Mouse (Mus musculus) MEL (cell line): ENCODE data around the gene Slc16a13. TPM values are rescaled to one million over a fixed set of nuclear protein-coding genes. Genes with fewer than 3 reads are reported as not detected.

ENCODE experiments used
- DNase-seq: peaks from one replicate; pipeline ENCODE4 v3.0.0; 2011; ENCODE audit warnings: low read depth, low spot score
- H3K27ac ChIP-seq: 2 replicates; pipeline ENCODE4 v1.5.1; 2012; ENCODE audit warnings: low read depth, mild to moderate bottlenecking, control low read depth, low read length, moderate library complexity; ENCODE audit not compliant: control insufficient read depth
- H3K27me3 ChIP-seq, 2 experiments: fragments of 150-350 bp in 1 of 2; sonication (generic) in 1 of 2; 2 replicates each; pipeline ENCODE4 v1.6.1; 2012; ENCODE audit warnings: low read length in 2 of 2, mild to moderate bottlenecking in 2 of 2, improper control_type of control experiment in 1 of 2, moderate library complexity in 1 of 2; ENCODE audit not compliant: insufficient read depth in 2 of 2, control insufficient read depth in 1 of 2
- H3K36me3 ChIP-seq, 2 experiments: 2 replicates each; pipeline ENCODE4 v1.6.1; 2012 to 2014; ENCODE audit warnings: low read length in 2 of 2, improper control_type of control experiment in 1 of 2, inconsistent platforms in 1 of 2, mild to moderate bottlenecking in 1 of 2; ENCODE audit not compliant: insufficient read depth in 2 of 2, control insufficient read depth in 1 of 2
- H3K4me1 ChIP-seq, 2 experiments: fragments of 150-350 bp in 1 of 2; sonication (generic) in 1 of 2; 2 replicates each; pipeline ENCODE4 v1.6.1; 2012; ENCODE audit warnings: low read length in 2 of 2, improper control_type of control experiment in 1 of 2, mild to moderate bottlenecking in 1 of 2; ENCODE audit not compliant: insufficient read depth in 2 of 2, control insufficient read depth in 1 of 2
- H3K4me3 ChIP-seq, 2 experiments: fragments of 150-350 bp in 1 of 2; sonication (generic) in 1 of 2; 2 replicates each; pipeline ENCODE4 v1.5.1; 2012; ENCODE audit warnings: low read depth in 2 of 2, low read length in 2 of 2, mild to moderate bottlenecking in 2 of 2, moderate library complexity in 2 of 2, control low read depth in 1 of 2, improper control_type of control experiment in 1 of 2; ENCODE audit not compliant: control insufficient read depth in 1 of 2, insufficient read depth in 1 of 2
- H3K79me2 ChIP-seq: 2 replicates; pipeline ENCODE4 v1.6.1; 2012; ENCODE audit warnings: mild to moderate bottlenecking, low read length, moderate library complexity; ENCODE audit not compliant: control insufficient read depth, poor library complexity, insufficient read depth
- H3K9ac ChIP-seq: 2 replicates; pipeline ENCODE4 v1.6.1; 2012; ENCODE audit warnings: low read depth, mild to moderate bottlenecking, control low read depth, low read length, moderate library complexity; ENCODE audit not compliant: control insufficient read depth, poor library complexity, severe bottlenecking
- H3K9me3 ChIP-seq: fragments of 150-350 bp; sonication (generic); replicated peaks from 2 replicates; pipeline ENCODE4 v1.6.1; 2012; ENCODE audit warnings: mild to moderate bottlenecking, low read length, improper control_type of control experiment, moderate library complexity; ENCODE audit not compliant: insufficient read depth
- CHD1 ChIP-seq: IDR thresholded peaks from 2 replicates; pipeline ENCODE4 v1.6.1; 2012; ENCODE audit warnings: low read depth, mild to moderate bottlenecking, inconsistent platforms, low read length, improper control_type of control experiment
- CHD2 ChIP-seq: IDR thresholded peaks from 2 replicates; pipeline ENCODE4 v1.6.1; 2011; ENCODE audit warnings: low read length, improper control_type of control experiment
- E2F4 ChIP-seq: IDR thresholded peaks from 2 replicates; pipeline ENCODE4 v1.6.1; 2011; ENCODE audit warnings: low read depth, low read length, improper control_type of control experiment, borderline replicate concordance
- ELF1 ChIP-seq: IDR thresholded peaks from 2 replicates; pipeline ENCODE4 v1.6.1; 2014; ENCODE audit warnings: low read depth, mild to moderate bottlenecking, inconsistent platforms, low read length, improper control_type of control experiment, moderate library complexity
- GABPA ChIP-seq: IDR thresholded peaks from 2 replicates; pipeline ENCODE4 v1.6.1; 2012; ENCODE audit warnings: low read depth, mild to moderate bottlenecking, inconsistent platforms, low read length, improper control_type of control experiment, moderate library complexity
- JUND ChIP-seq: IDR thresholded peaks from 2 replicates; pipeline ENCODE4 v1.6.1; 2011; ENCODE audit warnings: low read depth, mild to moderate bottlenecking, improper control_type of control experiment, low read length
- MEF2A ChIP-seq: IDR thresholded peaks from 2 replicates; pipeline ENCODE4 v1.6.1; 2014; ENCODE audit warnings: low read depth, mild to moderate bottlenecking, inconsistent platforms, low read length, improper control_type of control experiment; ENCODE audit not compliant: poor library complexity, insufficient replicate concordance, severe bottlenecking; ENCODE audit errors: extremely low read depth
- POLR2AphosphoS2 ChIP-seq: IDR thresholded peaks from 2 replicates; pipeline ENCODE4 v1.6.1; 2011; ENCODE audit warnings: low read length, improper control_type of control experiment
- RCOR1 ChIP-seq: IDR thresholded peaks from 2 replicates; pipeline ENCODE4 v1.6.1; 2012; ENCODE audit warnings: low read depth, mild to moderate bottlenecking, inconsistent platforms, low read length, improper control_type of control experiment
- SIN3A ChIP-seq: IDR thresholded peaks from 2 replicates; pipeline ENCODE4 v1.6.1; 2012; ENCODE audit warnings: low read length, improper control_type of control experiment, inconsistent platforms
- SMC3 ChIP-seq: IDR thresholded peaks from 2 replicates; pipeline ENCODE4 v1.6.1; 2011; ENCODE audit warnings: low read depth, low read length, improper control_type of control experiment
- TAL1 ChIP-seq: IDR thresholded peaks from 2 replicates; pipeline ENCODE4 v1.6.1; 2012; ENCODE audit warnings: mild to moderate bottlenecking, inconsistent platforms, low read length, moderate library complexity, mixed read lengths
- TCF12 ChIP-seq: IDR thresholded peaks from 2 replicates; pipeline ENCODE4 v1.6.1; 2014; ENCODE audit warnings: low read depth, mild to moderate bottlenecking, inconsistent platforms, low read length, improper control_type of control experiment, moderate library complexity
- ZC3H11A ChIP-seq: IDR thresholded peaks from 2 replicates; pipeline ENCODE4 v1.6.1; 2012; ENCODE audit warnings: low read depth, mild to moderate bottlenecking, inconsistent platforms, low read length, improper control_type of control experiment
- ZKSCAN1 ChIP-seq: IDR thresholded peaks from 2 replicates; pipeline ENCODE4 v1.6.1; 2012; ENCODE audit warnings: low read depth, mild to moderate bottlenecking, inconsistent platforms, low read length, improper control_type of control experiment, moderate library complexity
- ZMIZ1 ChIP-seq: IDR thresholded peaks from 2 replicates; pipeline ENCODE4 v1.6.1; 2012; ENCODE audit warnings: low read depth, mild to moderate bottlenecking, inconsistent platforms, low read length, improper control_type of control experiment, moderate library complexity
- ZNF384 ChIP-seq: IDR thresholded peaks from 2 replicates; pipeline ENCODE4 v1.6.1; 2012; ENCODE audit warnings: low read depth, mild to moderate bottlenecking, inconsistent platforms, low read length, improper control_type of control experiment
- polyA plus RNA-seq, 2 experiments: library from polyadenylated mRNA; stranded (reverse) in 1 of 2; unstranded in 1 of 2; fragments of >175 nt in 1 of 2; fragments of >200 nt in 1 of 2; gene quantifications; 2 replicates each; pipeline versions ENCODE4 v1.2.1 to v1.2.4; 2012; ENCODE audit warnings: low replicate concordance in 2 of 2, low read depth in 1 of 2; ENCODE audit not compliant: insufficient read length in 2 of 2, insufficient read depth in 1 of 2, missing spikeins in 1 of 2
- total RNA-seq: library from RNA; depleted of rRNA; stranded (reverse); fragments of 300-350 nt; gene quantifications from 2 replicates; pipeline ENCODE4 v1.2.3, GENCODE M21; 2012

Gene Slc16a13
- total and polyA plus RNA-seq, 3 experiments: 4.2 to 7.9 TPM; not detected in 1

GRCm38 (mm10) chr11:70200036-70200608, 20.7 kb downstream of the Slc16a13 start:
- Histone ChIP-seq H3K79me2 (no peaks in the 10 kb centered on the region), H3K27ac (no peak overlapping the region), H3K4me1 (peaks cover 3 to 6% of the 10 kb centered on the region in 2 experiments; a peak in 3 of 4 replicates)
- DNase-seq: no peak
- TF ChIP-seq RCOR1: no peak
- TF ChIP-seq, all 39 proteins: peak for 0
- peaks cover 2 to 5% of the 10 kb centered on the region in 2 experiments; a peak in 3 of 4 replicates for H3K27me3 ChIP-seq
- no peak overlapping the region for H3K4me3 ChIP-seq
- H3K36me3 ChIP-seq: no peaks in the 10 kb centered on the region
- no peak overlapping the region for H3K9ac ChIP-seq
- no peaks in the 10 kb centered on the region for H3K9me3 ChIP-seq

- Histone ChIP-seq H3K27ac (no peak overlapping the region), H3K9me3 (no peaks in the 10 kb centered on the region), H3K36me3 (no peaks in the 10 kb centered on the region), H3K9ac (no peak overlapping the region), H3K79me2 (no peaks in the 10 kb centered on the region), H3K27me3 (peaks cover 2 to 3% of the 10 kb centered on the region in 2 experiments; a peak in 1 of 4 replicates), H3K4me3 (no peak overlapping the region), H3K4me1 (peaks cover 3 to 6% of the 10 kb centered on the region in 2 experiments; a peak in 3 of 4 replicates)
- DNase-seq: no peak
- TF ChIP-seq ZKSCAN1 (no peak), GABPA (no peak), TCF12 (no peak), JUND (no peak), ZNF384 (no peak), CHD2 (no peak), ZMIZ1 (no peak), SIN3A (no peak), TAL1 (no peak)
Measured at GRCm38 (mm10) chr11:70199107-70199506, 21.8 kb downstream of the Slc16a13 start.

- Histone ChIP-seq H3K9me3 (no peaks in the 10 kb centered on the region), H3K36me3 (no peaks in the 10 kb centered on the region), H3K27me3 (0 out of 4 replicates have a peak, but pooled peaks cover 0 to 1% of the 10 kb centered on the region in 2 experiments), H3K79me2 (no peaks in the 10 kb centered on the region), H3K4me1 (peaks cover 3 to 6% of the 10 kb centered on the region in 2 experiments; a peak in 3 of 4 replicates), H3K9ac (no peak overlapping the region), H3K4me3 (no peak overlapping the region), H3K27ac (no peak overlapping the region)
- no peak for DNase-seq
- TF ChIP-seq CHD1: no peak
- TF ChIP-seq SMC3: no peak
- no peak for TF ChIP-seq MEF2A
- no peak for TF ChIP-seq ZC3H11A
- TF ChIP-seq POLR2AphosphoS2: no peak
- no peak for TF ChIP-seq ELF1
- TF ChIP-seq GABPA: no peak
- no peak for TF ChIP-seq E2F4
Measured at GRCm38 (mm10) chr11:70198332-70198731, 22.5 kb downstream of the Slc16a13 start.
